Mouse (Mus musculus) NIH3T3 (cell line): ENCODE measurements at regions not wholly inside any gene's neighbourhood (a gene's known extent, or its start where the extent isn't known, plus 50 kb on each side); places are given as distances from the start of the nearest gene placed in this dataset.

Source experiments
- DNase-seq: peaks from one replicate; pipeline ENCODE4 v3.0.0-alpha.2; 2012; ENCODE audit warnings: low read depth

- no peak for DNase-seq
Observed at GRCm38 (mm10) chr14:103458340-103458739, 54.8 kb upstream of the Scel start.

GRCm38 (mm10) chr14:103456106-103456505, 57.0 kb upstream of the Scel start:
- DNase-seq, result no peak

GRCm38 (mm10) chr14:103450756-103451155, 62.4 kb upstream of the Scel start:
- no peak for DNase-seq

- DNase-seq, result no peak
Observed at GRCm38 (mm10) chr14:103449447-103449846, 63.7 kb upstream of the Scel start.

GRCm38 (mm10) chr14:103449033-103449432, 64.1 kb upstream of the Scel start:
- no peak for DNase-seq

GRCm38 (mm10) chr14:103446671-103447070, 66.5 kb upstream of the Scel start:
- no peak for DNase-seq

- DNase-seq, result no peak
Observed at GRCm38 (mm10) chr14:103441454-103442065, 71.6 kb upstream of the Scel start.

- peak; percentile 57 for DNase-seq
Observed at GRCm38 (mm10) chr14:103440243-103440642, 72.9 kb upstream of the Scel start.

GRCm38 (mm10) chr14:103434218-103434617, 78.9 kb upstream of the Scel start:
- DNase-seq, result no peak

- no peak for DNase-seq
Observed at GRCm38 (mm10) chr14:103433106-103433505, 80.0 kb upstream of the Scel start.

- DNase-seq, result no peak
Observed at GRCm38 (mm10) chr14:103427873-103428272, 81.3 kb upstream of the Mycbp2 start.

GRCm38 (mm10) chr14:103421305-103421822, 74.8 kb upstream of the Mycbp2 start:
- no peak for DNase-seq

GRCm38 (mm10) chr14:103417110-103418061, 70.8 kb upstream of the Mycbp2 start:
- DNase-seq, result no peak

GRCm38 (mm10) chr14:103404611-103405010, 58.0 kb upstream of the Mycbp2 start:
- no peak for DNase-seq

GRCm38 (mm10) chr14:103403054-103403453, 56.4 kb upstream of the Mycbp2 start:
- no peak for DNase-seq

- no peak for DNase-seq
Observed at GRCm38 (mm10) chr14:103401983-103402382, 55.4 kb upstream of the Mycbp2 start.

GRCm38 (mm10) chr14:103401280-103401679, 54.7 kb upstream of the Mycbp2 start:
- DNase-seq, result no peak

GRCm38 (mm10) chr14:103398401-103398800, 51.8 kb upstream of the Mycbp2 start:
- no peak for DNase-seq
